ENCODE assay signal across 13 mouse cellular contexts in the genomic region with DNA sequence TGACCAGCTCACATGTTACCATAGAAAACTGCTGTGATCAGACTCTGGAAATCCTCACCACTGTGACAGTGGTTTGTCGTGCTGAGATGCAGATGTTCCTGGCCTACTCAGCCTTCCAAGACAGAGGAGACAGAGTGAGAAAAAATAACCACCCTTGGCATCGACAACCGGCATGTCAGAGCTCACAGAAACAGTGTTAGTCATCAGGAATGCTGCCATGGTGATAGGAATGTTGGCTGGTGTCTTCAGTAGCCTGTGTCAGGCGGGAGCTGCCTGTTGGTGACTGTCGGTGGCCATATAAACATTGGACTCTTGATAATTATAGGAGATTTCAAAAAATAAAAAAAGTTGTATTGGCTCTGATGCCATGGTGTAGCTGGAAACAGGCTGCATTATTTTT. TPM values are rescaled to one million over a fixed set of nuclear protein-coding genes. Genes with fewer than 3 reads are reported as not detected.
DNase-seq lines count a peak whose midpoint lies in the region; ATAC-seq and TF ChIP-seq lines count a peak whose summit lies in the region.
"Had no signal": no experiment of that assay in that cellular context is flagged by ENCODE, and none has a peak within 500 bp of the region (broad histone marks: within the 10 kb centered on the region; RNA-seq: fewer than 3 reads in every experiment).

No protein-coding gene starts in this region.

- no peaks in the 10 kb centered on the region for H3K27me3 ChIP-seq in lung, postnatal 0 days (replicated peaks; ENCODE audit: insufficient read depth, low read length)
- H3K27me3 ChIP-seq: embryonic facial prominence, embryonic 12.5 days; liver, embryonic 13.5 days; stomach, embryonic 15.5 days had no signal

- no peak overlapping the region for H3K27ac ChIP-seq in lung, postnatal 0 days (ENCODE audit: low read length)
- H3K27ac ChIP-seq: embryonic facial prominence, embryonic 12.5 days; liver, embryonic 13.5 days; stomach, embryonic 15.5 days had no signal

- peak; percentile 35 to 48 for DNase-seq in adrenal gland, postnatal 36 days
- DNase-seq in adrenal gland, postnatal 4 days (ENCODE audit: low spot score in 2 of 2): no peak
- peak; percentile 44 for DNase-seq in layer of hippocampus, adult 9-11 months
- DNase-seq in layer of hippocampus, postnatal 25 days (ENCODE audit: extremely low spot score in 1 of 2, low spot score in 1 of 2): no peak
- peak; percentile 52 for DNase-seq in gastrocnemius, postnatal 14 days
- peak; percentile 64 for DNase-seq in lung, postnatal 0 days (ENCODE audit: low spot score)
- no peak for DNase-seq in kidney, postnatal 4 days
- DNase-seq in T-cell, adult 2 months (ENCODE audit: low spot score): no peak
- DNase-seq: B cell, adult 2 months; liver, embryonic 13.5 days had no signal

- H3K9ac ChIP-seq in lung, postnatal 0 days (replicated peaks; ENCODE audit: low read depth): no peak overlapping the region
- H3K9ac ChIP-seq: embryonic facial prominence, embryonic 12.5 days; liver, embryonic 13.5 days; stomach, embryonic 15.5 days had no signal

- no peak for TF ChIP-seq EP300 in lung, postnatal 0 days (IDR thresholded peaks at IDR 0.05)

- no peak overlapping the region for H3K4me2 ChIP-seq in lung, postnatal 0 days (replicated peaks; ENCODE audit: low read depth, low read length)
- H3K4me2 ChIP-seq: embryonic facial prominence, embryonic 12.5 days; liver, embryonic 13.5 days; stomach, embryonic 15.5 days had no signal

- no peak for TF ChIP-seq CTCF in lung, postnatal 0 days (IDR thresholded peaks at IDR 0.05)

- H3K4me1 ChIP-seq in lung, postnatal 0 days (ENCODE audit: insufficient read depth, low read depth, low read length): no peaks in the 10 kb centered on the region
- H3K4me1 ChIP-seq: embryonic facial prominence, embryonic 12.5 days; liver, embryonic 13.5 days had no signal

- no peaks in the 10 kb centered on the region for H3K9me3 ChIP-seq in lung, postnatal 0 days (ENCODE audit: low read length)
- H3K9me3 ChIP-seq: embryonic facial prominence, embryonic 12.5 days; liver, embryonic 13.5 days; stomach, embryonic 15.5 days had no signal

- WGBS in lung, postnatal 0 days: 32% methylated on average over 5 of the region's 5 CpGs

- no peaks in the 10 kb centered on the region for H3K36me3 ChIP-seq in lung, postnatal 0 days (ENCODE audit: insufficient read depth, low read length)
- H3K36me3 ChIP-seq: embryonic facial prominence, embryonic 12.5 days; liver, embryonic 13.5 days; stomach, embryonic 15.5 days had no signal

- intact Hi-C loops in gastrocnemius, postnatal 14 days (cut with DNase I; ENCODE audit: low total_unique reads): no loop called here

- H3K4me3 ChIP-seq in lung, postnatal 0 days (ENCODE audit: low read depth, low read length): no peak overlapping the region
- H3K4me3 ChIP-seq: embryonic facial prominence, embryonic 12.5 days; liver, embryonic 13.5 days; stomach, embryonic 15.5 days had no signal

- peak; percentile 80 for ATAC-seq in lung, postnatal 0 days
- ATAC-seq: midbrain, embryonic 16.5 days had no signal

RNA-seq across cellular contexts. Expression of gene Rapgef5, which starts 48.0 kb away (rescaled TPM):
- 10 to 100 TPM; 35.2 to 43.7 TPM for total RNA-seq in adrenal gland, postnatal 36 days (2021)
- total RNA-seq in adrenal gland, postnatal 4 days (2021): 10 to 100 TPM; 44.2 to 48.3 TPM
- 100 to 1,000 TPM; 167 to 174 TPM for total RNA-seq in layer of hippocampus, postnatal 25 days (2021)
- total RNA-seq in gastrocnemius, postnatal 14 days (2021): 10 to 100 TPM in 1 of 2 experiments, 1 to 10 TPM in 1; 8.6 to 13.6 TPM
- 47.4 and 52.1 TPM in 2 replicates for polyA plus RNA-seq in lung, postnatal 0 days (2015; fragmentation: Nextera tagmentation; extraction: Ambion mirVana)

Comparison
In these comparisons a context has a peak if more than half of its experiments do, and no peak if none do; other contexts are left out.
1. DNase-seq: peak in adrenal gland, postnatal 36 days (2 of 2), layer of hippocampus, adult 9-11 months (single experiment), gastrocnemius, postnatal 14 days (single experiment) and lung, postnatal 0 days (single experiment); none in adrenal gland, postnatal 4 days (0 of 2), layer of hippocampus, postnatal 25 days (0 of 2), kidney, postnatal 4 days (0 of 2) and T-cell, adult 2 months (single experiment).